Mouse (Mus musculus): Measurements from ENCODE around the gene Col15a1.

DNA sequence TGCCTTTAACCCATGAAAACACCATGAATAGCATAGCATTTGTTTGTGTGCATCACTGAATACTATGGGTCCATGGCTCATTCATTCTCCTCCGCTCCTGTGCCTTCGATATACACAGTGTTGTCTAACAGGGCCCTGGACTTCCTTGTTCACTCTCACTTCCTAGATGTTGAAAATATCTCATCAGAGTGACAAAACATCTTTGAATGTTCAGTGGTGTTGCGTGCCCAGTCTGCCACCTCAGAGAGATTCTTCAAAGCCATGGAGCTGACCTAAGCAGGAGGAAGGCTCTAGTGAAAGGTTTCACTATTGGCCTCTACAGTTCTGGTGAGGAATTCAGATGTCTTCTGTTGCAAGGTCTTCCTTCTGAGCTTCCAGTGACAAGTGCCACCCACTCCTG is 125.6 kb downstream of the Col15a1 start:
- no peak for TF ChIP-seq POLR2A (IDR thresholded peaks at IDR 0.05; ENCODE audit: low read depth, low read length)
- TF ChIP-seq CTCF (conservative IDR thresholded peaks at IDR 0.05; ENCODE audit: insufficient read depth, insufficient read length, low read depth, low read length), result no peak

All from kidney, adult 2 months (tissue).